Mouse (Mus musculus) right cerebral cortex, postnatal 36 days (tissue): ENCODE results near the gene Nrxn2.

ENCODE experiments used
- DNase-seq, 2 experiments: peaks; one replicate each; pipeline ENCODE4 v3.0.0; 2022; ENCODE audit warnings: low spot score in 2 of 2, mixed read lengths in 1 of 2

Gene Nrxn2

DNA sequence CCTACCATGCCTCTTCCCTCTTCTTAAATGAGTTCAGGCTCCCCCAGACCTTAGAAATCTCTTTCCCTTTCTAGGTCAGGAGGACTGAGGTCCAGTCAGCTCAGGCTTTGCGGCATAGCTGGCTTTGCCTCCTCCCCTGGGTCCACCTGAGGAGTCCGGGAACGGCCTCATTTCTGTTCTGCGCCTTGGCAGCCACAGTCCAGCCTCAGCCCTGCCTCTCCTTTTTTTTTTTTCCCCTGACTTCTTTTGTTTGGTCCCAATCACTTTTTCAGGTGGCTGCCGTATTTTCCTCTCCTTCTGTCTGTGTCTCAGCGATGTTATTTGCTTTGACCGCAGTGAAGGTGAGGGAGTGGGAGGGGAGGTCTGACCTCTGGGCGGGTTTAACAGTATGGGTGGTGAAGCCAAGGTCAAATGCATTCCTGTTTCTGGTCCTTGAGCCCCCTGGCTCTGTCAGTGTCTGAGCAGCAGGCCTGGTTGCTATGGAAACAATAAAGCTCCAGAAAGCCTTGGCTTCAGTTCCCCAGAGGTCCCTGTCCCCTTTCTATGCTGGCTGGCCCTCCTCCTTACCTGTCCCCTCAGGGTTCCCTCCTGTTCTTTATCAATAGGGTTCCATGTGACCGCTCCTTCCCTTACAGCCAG, 34.3 kb downstream of the Nrxn2 start:
- no peak for DNase-seq

DNA sequence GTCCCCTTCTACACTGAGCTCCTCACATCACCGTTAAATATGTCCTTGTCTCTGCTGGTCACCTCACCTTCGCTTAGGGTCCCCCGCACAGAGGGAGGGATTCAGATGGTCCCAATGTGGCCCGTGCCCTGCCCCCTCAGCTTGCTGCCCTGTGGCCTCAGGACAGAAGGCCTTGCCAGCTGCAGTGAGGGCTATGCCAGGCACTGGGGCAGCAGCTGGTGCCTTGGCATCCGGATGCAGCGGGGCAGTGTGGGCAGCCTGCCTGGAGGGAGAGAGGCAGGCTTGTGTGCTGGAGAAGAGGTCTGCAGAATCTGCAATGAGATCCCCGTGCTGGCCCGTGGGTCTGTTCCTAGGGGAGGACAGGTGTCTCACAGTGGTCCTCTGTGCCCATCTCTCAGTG, 34.8 kb downstream of the Nrxn2 start:
- DNase-seq: peak; percentile 66 to 73

DNA sequence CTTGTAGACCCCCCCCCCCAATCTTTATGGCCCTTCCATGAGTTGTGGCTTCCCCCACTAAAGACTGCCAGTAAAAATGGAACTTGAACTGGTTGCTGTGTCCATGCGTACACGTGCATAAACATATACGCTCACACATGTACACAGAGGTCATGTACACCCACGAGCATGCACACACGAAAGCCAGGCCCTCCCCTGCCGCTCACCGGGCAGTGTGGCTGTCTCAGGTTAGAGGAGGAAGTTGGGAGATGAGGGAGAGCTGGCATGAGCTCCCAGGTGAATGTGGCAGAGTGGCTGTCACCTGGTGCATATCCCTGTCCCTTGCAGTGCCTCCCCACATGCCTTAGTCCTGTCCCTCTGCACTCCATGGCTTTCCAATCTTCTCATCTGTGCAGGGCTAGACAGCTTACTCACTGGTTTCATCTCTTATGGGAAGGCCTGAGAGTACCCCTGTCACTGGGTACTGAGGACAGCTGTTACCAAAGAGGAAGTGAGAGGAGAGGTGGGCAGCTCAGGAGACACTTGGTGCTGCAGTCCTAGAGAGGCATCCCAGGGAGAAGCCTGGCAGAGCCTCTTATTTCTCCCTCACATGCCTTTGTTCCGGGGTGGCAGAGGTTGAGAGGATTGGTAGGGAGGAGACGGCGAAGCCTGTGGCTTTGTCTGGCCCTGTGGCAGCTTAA, 35.6 kb downstream of the Nrxn2 start:
- no peak for DNase-seq

DNA sequence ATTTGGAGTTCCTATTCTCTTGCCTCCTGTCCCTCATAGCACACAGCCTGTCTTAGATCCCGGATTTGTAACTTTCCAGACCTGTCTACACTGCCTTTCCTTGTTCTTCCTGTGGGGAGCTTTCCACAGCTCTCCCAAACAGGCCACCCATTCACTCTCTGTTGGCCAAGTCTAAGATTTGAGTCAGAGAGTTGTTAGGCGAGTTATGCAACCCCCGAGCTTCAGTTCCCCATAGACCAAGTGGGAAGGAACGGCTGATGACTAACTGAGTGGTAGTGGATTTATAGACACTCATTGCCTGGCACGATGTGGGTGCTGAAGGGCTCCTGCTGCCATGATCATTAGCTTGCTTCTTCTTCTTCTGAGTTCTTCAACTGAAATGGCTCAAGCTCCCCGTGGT, 41.0 kb downstream of the Nrxn2 start:
- peak in 1 of 2 experiments; percentile 60 for DNase-seq

DNA sequence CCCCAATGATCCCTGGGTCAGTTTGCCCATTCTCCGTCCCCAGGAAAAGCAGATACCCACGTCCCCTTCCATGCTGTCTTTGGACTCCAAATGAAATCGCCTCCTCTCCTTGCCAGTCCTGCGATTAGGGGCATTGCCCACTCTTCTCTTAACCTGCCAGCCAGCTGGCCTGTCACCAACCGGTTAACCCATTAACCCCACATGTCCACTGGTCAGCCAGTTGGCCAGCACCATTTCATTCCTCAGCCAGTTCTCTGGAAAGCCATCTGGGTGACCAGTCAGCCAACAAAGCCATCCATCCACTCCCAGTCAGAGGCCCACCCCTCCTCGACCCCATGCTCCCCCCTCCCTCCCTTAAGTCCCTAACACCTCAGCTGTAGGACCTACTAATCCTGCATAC, 44.3 kb downstream of the Nrxn2 start:
- DNase-seq: no peak

DNA sequence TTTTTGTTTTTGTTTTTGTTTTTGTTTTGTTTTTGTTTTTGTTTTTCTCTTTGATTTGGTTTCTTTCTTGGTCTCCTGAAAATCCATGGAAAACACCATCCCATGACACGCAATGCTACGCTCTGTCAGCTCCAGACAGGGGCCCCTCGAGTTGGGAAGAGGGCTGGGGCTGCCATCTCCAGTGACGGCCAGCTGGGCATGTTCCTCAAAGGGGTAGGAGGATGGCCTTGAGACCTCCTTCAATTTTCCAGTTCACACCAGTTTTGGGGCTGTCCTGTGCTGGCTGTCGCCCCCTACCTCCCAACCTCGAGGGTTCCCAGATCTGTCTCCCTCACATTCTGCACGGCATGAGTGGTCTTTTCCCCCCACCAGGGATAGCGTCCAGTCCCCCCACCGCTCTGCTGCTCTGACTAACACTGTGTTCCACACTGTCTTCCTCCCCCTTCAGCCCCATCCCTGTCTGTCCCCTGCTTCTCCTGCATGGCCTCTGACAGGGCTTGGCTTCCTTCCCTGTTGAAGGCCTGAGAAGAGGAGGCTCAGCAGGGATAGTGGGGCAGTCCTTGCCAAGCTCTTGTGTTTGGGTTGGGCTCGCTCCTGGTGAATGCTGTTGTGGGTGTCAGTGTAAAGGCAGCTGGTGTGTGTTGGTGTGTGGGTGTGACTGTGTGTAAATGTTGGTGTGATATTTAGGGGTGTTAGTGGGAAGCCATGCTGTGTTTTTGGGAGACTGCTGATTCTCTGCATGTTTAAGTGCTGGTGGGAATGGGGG, 46.0 kb downstream of the Nrxn2 start:
- peak; percentile 73 to 82 for DNase-seq

DNA sequence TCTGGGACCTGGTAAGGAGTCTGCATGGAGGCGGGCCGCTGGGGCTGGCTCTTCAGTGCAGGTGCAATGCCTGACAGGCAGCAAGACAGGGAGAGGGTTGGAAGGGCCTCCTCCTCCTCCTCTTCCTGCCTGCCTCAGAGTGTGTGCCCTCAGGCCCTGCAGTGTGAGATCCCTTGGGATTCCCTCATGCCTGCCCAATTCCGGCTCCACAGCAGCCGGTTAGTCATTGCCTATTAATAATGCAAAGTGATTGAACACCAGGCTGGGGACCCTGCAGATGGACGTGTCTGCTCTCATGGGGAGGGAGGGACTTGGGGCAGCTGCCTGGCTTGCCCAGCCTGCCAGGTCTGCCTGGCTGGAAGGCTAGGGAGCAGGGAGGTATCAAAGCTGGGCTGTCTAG, 46.6 kb downstream of the Nrxn2 start:
- no peak for DNase-seq

DNA sequence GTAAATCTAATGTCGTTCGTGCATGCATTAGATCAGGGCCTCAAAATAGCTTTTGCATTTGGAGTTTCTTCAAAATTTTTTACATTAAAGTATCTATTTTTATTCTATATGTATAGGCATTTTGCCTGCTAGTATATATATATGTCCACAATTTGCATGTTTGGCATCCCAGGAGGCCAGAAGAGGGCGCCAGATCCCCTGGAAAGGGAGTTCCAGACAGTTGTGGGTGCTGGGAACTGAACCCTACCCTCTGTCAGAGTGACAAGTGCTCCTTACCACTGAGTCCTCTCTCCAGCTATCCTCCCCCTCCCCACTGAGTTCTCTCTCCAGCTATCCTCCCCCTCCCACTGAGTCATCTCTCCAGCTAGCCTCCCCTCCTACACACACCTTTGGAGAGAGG, 48.4 kb downstream of the Nrxn2 start:
- DNase-seq: no peak

DNA sequence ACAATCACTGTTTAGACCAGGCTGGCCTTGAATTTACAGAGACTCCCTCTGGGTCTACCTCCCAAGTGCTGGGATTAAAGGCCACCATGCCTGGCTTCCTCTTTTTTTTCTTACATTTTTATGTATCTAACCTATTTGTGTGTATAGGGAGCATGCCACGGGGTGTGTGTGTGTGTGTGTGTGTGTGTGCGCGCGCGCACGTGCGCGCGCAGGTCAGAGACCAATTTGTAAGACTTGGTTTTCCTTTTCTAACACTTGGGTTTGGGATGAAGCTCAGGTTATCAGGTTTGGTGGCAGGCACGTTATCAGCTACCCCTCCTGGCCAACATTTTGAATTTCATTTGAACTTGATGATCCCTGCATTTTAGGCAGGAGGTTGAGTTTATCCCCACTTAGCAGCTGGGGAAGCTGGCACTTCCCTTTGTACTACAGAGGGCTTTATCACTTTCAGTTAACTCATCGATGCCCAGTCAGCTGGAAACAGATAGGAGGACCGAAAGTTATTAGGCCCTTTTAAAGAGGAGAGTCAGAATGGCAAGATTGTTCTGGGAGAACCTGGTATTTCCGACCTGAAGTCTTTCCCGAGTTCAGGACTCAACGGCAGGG, 48.9 kb downstream of the Nrxn2 start:
- DNase-seq: no peak

DNA sequence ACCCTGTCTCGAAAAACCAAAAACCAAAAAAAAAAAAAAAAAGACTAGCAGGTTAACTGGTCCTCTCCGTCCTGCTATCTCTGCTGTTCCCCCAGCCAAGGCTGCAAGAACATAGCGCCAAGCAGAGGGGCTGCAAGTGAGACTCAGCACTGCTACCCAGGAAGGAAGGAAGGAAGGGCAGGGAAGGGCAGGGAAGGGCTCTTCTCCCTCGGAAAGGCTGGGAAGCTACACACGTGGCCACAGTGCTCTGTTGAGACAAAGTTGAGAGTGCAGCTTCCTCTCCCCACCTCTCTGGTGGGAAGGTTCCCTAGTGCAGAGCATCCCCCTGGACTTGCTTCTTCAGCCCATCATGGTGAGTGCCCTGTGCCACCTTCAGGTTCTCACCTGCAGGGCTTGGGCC, 53.1 kb downstream of the Nrxn2 start:
- DNase-seq: no peak

DNA sequence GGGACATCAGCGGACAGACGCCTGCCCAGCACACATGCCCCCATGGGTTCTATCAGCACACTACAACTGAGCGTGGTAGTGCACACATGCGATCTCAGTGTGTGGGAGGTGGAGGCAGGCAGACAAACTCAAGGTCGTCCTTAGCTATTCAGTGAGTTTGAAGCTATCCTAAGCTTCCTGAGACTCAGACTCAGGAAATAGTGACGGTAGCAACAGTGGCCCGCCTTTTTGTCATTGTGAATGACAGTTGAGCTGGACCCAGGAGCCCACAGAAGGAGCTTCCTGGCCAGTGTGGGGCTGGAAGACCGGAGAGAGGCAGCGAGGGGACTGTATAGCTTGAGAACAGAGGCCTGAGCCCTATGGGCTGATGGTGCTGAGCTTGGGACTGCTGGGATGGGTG, 54.3 kb downstream of the Nrxn2 start:
- no peak for DNase-seq

DNA sequence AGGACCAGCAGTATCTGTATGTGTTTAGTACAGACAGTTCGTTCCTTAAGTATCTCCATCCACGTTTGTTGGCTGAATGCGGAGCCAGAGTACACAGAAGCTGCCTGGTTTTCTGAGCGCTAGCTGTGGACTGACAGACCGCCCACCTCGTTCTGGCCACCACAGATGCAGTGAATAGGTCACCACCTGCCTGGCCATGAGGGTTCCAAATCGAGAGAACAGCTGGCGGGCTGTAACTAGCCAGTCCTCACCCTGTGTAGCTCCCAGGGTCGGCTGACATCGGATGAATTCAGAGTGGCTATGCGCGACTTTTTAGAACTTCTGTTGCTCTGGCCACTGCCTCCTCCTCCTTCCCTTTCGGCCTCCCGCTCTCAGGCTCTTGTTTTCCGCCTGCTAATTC, 56.2 kb downstream of the Nrxn2 start:
- no peak for DNase-seq

DNA sequence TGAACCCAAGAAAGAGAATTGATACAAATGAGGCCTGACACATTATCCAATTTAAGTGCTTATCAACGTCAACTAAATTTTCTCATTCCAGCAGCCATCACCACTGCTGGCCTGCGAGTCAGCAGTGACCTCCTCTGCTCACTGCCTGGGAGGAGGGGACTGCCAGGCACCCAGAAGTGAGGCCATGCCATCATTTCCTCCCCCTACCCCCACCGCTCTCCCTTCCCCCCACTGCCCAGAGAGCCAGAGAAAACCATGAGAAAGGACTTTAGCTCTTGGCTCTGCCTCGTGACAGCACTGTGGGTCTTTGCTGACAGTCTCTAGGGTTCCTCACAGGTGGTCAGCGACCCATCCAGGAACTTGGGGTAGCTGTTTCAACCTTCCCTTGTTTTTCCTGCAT, 56.6 kb downstream of the Nrxn2 start:
- DNase-seq: no peak

DNA sequence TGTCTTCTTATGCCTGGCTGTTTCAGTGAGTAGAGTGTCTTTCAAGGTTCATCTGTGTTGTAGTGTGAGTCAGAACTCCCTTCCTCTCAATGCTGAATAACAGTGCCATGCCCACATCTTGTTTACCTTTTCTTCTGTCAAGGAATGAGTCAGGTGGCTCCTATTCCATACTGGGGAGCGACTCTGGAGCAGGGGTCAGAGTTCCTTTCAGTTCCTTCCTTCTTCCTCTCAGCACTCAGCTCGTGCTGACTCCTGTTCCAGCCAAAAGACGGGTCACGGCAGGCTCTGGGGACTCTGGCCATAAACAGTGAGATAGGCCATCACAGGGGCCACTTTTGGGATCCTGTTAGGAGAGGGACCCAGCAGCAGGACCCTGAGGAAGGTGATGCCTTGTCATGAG, 58.5 kb downstream of the Nrxn2 start:
- DNase-seq: no peak

DNA sequence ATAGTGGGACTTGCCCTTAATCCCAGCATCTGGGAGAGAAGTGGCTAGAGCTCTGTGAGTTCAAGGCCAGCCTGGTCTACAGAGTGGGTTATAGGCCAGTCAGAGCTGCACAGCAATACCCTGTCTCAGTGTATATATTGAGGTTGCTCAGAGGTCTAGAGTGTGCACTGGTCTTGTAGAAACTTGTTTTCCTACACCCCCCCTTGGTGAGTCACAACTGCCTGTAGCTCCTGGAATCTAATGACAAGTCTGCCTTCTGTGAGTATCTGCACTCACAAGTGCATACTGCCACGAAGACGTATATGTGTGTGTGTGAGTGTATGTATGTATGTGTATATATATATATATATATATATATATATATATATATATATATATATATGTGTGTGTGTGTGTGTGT, 60.0 kb downstream of the Nrxn2 start:
- DNase-seq: no peak

DNA sequence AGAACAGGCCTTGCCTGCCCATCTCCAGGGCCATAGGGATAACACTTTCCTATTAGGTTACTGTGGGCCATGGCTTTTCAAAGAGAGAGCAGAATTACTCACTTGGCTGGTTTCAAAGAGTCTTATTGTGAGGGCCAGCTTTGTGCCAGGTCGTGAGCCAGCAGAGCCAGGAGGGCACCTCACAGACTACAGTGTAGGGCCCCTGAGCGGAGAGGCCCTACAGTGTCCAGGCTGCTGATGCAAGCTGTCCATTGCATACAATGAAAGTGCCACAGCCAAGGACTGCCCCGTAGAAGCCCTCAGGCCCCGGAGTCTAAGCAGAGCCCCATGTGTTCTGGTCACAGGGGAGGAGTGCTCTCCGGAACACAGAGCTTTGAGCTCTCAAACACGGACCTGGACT, 64.4 kb downstream of the Nrxn2 start:
- no peak for DNase-seq

DNA sequence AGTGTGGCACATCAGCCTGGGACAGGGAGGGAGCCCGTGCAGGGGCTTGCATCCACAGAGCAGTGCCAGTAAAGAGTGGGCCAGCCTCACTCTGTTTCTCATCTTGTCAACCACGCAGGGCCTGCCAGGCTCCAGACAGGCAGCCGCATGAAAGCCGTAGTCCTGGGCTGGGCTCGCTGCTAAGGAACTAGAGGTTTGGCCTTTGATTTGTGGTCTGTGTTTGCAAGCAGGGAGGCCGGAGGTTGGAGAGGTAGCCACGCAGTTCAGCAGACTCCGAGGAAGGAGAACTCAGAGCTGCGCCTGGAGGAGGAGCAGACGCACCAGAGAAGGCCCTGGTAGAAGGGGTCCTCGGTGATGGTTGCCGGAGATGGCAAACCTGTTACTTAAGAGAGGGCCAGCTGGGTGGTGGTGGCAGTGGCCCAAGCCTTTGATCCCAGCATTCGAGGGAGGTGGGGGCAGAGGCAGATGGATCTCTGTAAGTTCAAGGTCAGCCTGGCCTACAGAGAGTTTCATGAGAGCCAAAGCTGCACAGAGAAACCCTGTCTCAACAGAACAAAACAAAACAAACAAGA, 66.6 kb downstream of the Nrxn2 start:
- no peak for DNase-seq

DNA sequence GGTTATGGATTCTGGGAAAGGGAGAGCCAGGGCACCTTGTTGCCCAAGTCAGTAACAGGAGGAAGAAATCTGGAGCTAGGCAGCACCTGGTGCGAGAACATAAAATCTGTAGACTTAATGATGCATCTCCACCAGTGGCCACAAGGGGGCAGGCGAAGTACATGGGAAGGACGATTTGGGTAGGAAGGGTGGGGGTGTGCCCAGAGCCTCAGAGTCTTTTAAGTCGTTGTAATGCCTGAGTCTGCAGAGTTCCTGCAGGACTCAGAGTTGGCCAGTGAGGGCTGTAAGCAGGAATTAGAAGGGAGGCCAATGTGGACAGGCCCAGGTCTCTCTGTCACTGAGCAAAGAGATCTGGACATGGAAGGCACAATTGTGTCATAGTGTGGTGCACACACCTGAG, 70.5 kb downstream of the Nrxn2 start:
- DNase-seq: peak; percentile 78 to 79

DNA sequence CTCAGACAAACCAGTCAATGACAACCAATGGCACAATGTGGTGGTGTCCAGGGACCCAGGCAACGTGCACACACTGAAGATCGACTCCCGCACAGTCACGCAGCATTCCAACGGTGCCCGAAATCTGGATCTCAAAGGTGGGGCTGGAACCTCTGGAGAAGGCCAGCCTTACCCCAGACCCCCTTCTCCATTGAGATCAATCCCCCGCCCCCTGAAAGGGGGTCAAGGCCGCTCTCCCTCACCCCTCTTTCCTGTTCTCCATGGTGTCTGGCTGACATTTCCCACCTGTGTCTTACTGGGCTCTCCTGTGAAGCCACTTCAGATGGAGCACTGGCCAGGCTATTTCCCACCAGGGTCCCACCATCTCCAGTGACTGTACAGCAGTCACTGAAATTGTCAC, 73.0 kb downstream of the Nrxn2 start:
- DNase-seq: no peak

DNA sequence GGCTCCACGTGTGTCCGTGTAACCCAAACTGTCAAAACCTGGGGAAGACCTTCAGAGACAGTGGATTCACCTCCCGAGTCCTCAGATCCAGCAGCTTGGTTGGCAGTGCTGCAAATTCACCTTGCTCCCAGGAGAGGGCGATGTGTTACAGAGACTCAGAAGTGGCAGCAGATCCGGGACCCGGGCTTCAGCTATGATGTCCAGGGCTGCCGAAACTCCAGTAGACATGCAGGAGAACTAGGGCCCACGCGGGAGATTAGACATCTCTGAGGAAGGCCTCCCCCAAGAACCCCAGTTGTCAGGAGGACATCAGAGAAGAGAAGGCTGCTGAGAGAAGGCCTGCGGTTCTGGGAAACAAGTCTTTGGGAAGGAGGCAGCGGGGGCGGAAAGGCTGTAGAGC, 73.6 kb downstream of the Nrxn2 start:
- DNase-seq: peak; percentile 72 to 77

DNA sequence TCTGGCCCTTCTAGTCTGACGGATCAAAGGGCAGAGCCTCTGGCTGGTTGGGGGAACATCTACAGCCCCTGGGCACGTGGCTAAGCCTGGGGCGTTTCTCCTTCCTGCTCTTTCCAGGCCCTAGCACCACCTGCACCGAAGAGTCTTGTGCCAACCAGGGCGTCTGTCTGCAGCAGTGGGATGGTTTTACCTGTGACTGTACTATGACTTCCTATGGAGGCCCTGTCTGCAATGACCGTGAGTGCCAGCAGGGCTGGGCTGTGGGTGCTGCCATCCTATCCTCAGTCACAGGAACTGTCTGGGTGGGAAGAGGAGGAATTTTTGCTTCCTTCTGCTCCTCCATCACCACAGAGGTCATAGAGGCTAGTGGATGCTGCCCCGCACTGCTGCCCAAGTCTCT, 74.7 kb downstream of the Nrxn2 start:
- DNase-seq: no peak

DNA sequence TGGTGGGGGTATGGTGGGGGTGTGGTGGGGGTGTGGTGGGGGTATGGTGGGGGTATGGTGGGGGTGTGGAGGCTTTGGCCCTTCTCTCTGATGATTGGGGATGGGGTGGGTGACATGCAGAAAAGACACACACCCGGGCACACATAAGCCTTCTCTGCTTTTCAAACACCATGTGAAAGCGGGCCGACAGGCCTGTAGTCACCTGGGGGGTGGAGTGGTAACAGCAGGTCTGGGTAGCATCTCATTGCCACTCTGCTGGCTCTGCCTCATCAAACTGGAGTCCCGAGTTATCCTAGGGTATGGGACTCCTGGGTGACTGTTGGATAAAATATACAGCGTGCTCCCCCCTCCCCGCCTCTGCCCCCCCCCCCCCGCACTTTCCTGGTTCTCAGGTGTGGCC, 75.5 kb downstream of the Nrxn2 start:
- DNase-seq: no peak
